Mouse (Mus musculus) T-cell, adult 2 months (primary cell): ENCODE data around the gene Gm17359.
"Not testable (repeated sequence)": the region's sequence is repeated elsewhere in the genome, so short reads cannot be mapped to it uniquely, and the experiment has no call there.

Experiments
- DNase-seq: peaks from one replicate; pipeline ENCODE4 v3.0.0; 2022; ENCODE audit warnings: low spot score

Gm17359 gene

DNA sequence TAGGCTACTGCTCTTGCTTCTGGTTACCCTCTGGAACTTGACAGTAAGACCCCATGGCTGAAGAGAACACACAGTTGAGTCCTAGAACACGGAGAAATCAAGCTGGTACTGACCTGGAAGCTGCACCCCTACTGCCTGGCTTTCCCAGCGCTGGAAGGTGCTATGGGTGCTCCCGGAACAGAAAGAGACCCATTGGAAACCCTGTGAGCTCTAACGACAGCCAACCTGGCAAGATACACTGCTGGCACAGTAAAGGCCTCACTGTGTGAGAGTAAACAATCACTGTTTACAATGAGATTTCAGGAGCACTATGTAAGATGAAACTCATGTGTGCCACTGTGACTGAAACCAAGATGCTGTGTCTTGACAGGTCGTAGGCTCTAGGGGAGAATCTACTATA is 78.6 kb downstream of the Gm17359 start:
- DNase-seq: no peak

DNA sequence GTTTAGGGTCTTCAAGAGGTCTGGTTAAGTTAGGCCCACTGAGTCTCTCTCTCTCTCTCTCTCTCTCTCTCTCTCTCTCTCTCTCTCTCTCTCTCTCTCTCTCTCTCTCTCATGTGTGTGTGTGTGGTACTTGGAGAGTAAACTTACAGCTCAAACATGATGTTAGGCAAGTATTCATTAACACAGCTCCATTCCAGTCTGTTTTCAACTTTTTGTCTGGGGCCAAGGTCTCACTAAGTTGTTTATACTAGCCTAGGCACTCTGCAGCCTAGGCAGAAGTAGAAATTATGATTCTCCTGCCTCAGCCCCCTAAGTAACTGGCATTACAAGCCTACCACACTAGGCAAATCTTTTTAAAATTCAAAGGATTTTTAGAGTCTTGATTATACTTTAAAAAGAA is 79.5 kb downstream of the Gm17359 start:
- no peak for DNase-seq

DNA sequence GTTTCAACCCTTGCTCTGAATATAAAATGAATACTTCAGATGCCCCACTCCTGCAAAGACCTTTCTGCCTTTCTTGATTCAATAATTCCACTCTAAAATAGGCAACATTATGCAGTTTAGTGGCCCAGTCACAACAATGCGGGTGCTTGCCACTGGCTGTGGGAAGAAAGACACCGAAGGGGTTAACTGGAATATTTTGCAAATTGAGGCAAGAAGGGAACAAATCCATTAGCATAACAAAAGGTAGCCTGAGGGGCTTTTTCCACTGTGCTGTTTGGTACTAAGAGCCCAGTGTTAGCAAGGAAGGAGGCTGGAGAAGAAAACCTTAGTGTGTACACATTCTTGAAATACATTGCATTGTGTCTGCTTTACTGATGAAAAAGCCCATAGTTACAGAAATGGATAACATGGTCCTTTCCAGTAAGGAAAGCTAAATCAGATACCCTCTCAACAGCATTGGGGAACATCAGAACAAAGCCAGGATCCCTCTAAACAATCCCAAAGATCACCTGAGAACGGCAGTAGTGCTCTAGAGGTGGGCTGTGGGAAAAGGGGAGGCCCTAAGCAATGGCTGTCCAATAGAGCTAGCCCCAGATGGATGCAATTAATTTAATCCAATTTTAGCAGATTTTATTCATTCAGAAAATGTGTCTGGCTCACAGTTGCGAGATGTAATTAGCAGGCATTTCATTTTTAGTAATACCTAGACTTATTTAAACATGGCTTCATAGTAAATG is 80.7 kb downstream of the Gm17359 start:
- DNase-seq: no peak

DNA sequence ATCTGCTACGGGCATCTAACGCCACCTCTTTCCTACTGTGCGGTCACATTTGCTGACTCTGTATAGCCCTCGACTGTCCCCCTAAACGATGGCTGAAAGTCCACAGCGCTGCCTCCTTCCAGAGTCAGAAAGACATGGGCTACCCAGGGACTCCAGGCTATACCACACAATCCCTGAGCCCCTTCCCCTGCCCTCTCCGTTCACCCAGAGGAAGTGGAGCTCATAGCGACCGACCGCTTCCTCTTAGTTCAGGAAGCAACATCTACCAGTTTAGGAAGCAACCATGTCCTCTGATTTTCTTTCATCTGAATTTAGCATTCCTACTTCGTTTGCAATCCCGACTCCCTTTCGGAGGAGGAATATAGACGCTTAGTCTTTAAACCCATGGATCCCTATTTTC is 82.5 kb downstream of the Gm17359 start:
- no peak for DNase-seq

DNA sequence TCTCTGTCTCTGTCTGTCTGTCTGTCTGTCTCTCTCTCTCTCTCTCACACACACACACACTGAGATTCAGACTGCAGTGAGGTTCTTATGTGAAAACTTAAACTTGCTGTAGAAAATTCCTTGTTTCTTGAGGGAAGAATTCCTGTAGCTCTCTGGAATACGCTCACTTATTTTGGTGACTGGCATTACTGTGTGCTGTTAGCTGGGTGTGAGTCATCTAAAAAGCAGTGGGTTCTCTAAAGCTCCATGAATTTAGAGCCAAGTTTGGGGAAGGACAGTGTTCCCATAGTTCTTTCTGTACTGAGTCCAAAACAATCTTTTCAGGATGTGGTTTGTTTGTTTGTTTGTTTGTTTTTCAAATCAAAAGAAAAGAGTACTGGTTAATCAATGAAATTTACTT is 89.0 kb downstream of the Gm17359 start:
- no peak for DNase-seq

DNA sequence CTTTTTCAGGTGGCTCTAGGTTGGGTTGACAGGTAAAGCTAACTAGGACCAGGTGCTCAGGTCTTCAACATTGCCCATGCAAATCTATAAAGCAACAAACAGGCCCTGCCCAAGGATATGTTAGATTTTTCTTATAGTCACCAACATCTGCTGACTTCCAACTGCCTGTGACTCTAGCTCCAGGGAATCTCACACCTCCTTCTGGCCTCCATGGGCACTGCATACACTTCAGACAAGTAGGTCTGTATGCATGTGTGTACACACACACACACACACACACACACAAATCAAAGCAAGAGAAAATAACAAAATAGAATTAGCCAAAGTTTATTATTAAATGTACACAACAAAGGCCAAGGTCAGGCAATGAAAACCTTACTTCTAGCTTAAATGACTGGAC is 97.1 kb downstream of the Gm17359 start:
- no peak for DNase-seq

DNA sequence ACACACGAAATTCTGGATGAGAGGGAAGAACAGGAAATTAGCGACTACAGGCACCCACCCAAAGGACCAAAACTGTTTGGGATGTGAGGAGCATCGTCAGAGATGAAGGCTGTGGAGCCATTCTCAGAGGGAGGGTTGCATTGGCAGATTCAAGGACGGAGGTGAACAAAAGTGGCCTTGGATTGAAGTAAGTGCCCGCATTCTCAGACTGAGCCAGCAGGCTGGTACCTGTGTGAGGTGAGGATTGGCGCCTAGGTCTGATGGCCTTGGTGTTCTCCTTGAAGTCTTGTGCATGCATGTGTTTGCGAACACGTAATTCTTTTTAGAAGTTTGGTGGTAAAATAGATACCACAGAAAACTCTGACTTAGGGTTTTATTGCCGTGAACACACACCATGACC is 98.0 kb downstream of the Gm17359 start:
- no peak for DNase-seq

DNA sequence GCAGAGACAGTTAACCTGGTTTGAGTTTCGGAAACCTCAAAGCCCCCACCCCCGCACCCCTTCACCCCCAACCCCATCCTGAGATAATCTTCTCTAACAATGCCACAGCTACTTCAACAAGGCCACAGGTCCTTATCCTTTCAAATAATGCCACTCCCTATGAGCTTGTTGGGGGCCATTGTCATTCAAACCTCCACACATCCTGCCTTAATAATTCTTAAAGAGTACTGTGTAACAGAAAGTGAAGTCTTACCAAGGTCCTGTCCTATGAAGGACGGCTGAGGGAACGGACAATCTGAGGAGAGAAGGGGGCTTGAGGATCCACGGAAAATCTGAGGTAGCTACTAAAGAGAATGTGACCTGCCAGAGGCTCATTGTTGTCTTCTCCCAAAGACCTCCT is 98.5 kb downstream of the Gm17359 start:
- no peak for DNase-seq

DNA sequence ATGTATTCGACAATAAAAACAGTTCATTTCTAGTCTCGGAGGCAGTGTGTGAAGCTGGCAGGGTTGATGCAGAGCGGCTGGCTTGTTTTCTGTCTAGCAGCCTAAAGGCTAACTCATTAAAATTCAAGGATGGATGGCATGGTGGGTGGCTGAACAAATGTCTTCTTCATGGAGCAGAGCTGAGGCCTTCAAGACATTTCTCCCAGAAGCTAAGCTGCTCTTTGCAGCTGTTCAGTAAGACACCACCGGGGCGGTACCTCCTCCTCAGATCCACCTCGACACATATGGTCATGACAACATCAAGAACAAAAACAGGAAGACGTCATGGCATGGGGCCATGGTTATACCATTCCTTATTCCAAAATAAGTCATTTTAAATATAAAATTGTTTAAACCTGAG is 99.7 kb downstream of the Gm17359 start:
- no peak for DNase-seq

DNA sequence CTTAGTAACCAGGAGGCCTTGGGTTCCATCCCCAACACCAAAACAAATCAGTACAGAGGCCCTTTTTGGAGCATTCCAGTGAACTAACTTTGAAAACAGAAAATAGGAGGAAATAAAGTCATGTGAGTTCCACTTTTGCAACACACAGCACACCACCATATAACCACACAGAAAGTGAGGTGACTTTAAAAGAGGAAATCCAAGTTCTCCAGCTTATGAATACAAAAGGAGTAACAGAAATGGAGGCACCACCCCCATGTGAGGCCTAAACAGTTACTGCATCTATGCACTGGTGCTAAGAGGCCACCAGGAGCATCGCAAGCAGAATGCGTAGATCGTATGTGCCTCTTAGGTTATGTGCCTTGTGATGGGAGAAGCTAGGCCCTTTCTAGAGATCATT is 101.8 kb downstream of the Gm17359 start:
- no peak for DNase-seq

DNA sequence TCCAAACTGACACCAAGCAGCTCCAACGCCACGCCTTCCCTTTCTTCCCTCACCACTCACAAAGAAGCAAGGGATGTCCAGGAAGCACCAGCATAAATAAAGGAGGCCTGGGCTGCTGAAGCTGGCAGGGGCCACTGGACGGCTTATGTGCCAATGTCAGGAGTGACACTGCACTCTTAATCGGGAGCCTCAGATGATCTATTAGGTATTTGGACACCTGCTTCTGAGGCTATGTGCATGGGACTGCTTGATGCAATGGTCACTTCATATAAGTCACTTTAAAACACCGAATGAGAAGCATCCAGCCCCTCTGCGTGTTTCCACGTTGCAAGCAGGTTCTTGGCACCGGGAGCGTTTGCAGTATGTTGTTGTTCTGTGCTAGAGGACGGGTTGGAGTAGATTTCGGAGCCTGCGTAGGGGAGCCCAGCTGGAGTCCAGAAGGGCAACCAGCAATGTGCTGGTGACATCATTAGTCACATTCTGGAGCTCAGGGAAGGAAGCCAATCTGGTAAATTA is 104.6 kb downstream of the Gm17359 start:
- no peak for DNase-seq

DNA sequence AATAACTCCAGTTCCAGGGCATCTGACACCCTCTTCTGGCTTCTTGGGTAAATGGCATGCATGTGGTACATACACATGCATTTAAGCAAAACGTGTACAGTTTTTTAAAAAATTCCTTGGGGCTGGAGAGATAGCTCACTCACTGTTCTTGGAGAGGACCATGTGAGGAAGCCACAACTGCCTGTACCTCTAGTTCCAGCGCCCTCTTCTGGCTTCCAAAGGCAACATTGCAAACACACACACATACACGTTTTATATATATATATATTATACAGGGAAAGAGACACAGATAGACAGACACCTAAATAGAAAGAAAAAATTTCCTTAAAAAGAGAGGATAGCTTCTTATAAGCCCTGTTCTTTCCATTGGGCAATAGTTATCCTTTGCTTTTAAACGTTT is 107.4 kb downstream of the Gm17359 start:
- DNase-seq: no peak

DNA sequence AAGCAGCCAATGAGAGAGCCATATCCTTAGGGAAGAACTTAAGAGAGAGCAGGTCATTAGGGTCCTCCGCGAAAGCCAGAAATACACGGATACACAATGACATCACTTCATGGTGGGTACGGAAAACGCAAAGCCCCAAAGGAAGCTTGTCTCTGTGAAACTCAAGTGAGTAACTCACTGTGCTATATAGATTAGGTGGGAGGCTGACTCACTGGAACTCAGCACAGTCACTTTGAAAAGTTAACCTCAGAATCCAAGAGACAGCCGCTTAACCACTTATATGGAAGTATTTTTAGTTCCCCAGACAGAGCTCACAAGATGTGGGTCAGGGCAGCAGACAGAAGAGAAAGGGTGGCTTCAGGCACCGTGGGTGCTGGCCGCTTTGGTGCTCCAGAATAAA is 108.6 kb downstream of the Gm17359 start:
- no peak for DNase-seq

DNA sequence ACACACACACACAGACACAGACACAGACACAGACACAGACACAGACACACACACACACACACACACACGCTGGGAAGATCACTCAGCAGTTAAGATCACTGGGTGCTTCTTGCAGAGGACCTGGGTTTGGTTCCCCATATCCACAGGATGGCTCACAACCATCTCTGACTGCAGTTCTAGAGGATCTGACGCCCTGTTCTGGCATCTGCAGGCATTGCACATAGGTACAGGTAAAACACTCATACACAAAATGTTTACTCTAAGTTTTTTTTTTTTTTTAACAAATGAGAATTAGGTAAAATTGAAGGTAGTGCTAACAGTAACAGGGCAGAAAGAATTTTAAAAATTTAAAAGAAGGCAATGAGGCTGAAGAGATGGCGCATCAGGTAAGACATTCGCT is 109.7 kb downstream of the Gm17359 start:
- DNase-seq: no peak

DNA sequence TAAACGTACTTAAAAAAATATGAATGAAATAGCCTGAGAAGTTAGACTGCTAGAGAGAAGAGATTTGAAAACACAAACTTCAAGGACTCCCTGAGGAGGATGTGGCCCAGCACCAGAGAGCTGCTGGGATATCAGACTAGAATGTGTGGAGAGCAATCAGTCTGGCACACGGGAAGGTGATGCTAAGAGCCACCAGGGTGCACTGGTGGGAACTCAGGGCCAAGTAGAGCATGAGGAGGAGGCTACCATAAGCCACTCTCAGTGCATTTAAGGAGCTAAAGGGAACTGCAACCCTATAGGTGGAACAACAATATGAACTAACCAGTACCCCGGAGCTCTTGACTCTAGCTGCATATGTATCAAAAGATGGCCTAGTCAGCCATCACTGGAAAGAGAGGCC is 110.2 kb downstream of the Gm17359 start:
- not testable (repeated sequence) for DNase-seq

DNA sequence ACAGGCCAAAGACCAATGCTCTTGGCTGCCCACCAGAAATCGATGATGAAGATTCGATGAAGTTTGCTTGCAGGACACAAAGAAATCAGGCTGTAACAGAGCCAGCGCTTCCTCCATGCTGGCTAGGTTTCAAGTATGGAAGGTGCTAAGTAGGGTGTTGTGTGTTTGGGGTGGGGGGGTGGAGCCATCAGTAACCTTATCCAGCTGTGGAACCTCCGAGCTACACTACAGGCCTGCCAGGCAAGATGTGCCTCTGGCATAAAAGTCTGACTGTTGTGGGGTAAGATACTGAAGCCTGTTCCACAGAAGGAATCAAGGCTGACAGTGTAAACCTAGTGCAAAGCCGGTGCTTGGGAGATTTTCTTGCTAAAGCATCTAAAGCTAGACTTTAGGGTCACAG is 112.0 kb downstream of the Gm17359 start:
- DNase-seq: no peak

DNA sequence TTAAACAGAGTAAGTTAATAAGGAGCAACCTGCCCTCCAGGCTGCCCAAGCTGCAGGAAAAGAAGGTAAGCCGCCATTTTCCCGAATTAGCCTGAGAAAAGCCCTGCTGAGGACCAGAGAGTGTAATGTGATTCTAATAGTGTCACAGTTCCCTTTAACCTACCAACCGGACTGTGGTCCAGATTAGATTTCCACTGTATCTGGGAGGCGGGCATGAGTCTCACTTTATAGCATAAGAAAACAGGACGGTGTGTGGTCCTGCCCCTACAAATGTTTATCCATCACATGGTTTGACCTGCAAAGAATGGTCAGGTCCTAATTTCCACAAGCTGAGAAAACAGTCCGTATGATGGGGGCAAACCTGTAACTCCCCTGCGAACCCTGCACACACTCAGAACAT is 112.9 kb downstream of the Gm17359 start:
- no peak for DNase-seq

DNA sequence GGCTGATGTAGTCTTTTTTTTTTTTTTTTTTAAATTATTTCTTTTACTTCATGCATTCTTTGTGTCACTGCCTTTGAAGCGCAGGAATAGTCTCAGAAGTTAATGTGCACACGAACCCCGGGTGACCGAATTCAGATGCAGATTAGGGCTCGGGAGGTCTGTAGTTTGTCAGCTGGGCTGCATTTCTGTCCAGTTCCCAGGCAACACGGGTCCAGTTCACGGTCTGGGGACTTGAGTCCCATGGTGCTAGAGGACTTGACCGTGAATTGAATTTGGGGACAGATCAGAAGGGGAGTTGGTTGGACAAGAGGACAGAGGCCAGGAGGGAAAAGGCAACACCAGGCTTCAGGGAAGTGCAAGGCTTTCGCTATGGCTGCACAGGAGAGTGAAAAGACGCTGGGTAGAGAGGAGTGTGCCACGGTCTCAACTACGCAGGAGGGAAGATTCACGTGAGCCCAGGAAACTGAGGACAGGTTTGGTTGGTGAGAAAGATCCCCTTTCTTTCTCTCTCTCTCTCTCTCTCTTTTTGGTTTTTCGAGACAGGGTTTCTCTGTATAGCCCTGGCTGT is 116.3 kb downstream of the Gm17359 start:
- no peak for DNase-seq

DNA sequence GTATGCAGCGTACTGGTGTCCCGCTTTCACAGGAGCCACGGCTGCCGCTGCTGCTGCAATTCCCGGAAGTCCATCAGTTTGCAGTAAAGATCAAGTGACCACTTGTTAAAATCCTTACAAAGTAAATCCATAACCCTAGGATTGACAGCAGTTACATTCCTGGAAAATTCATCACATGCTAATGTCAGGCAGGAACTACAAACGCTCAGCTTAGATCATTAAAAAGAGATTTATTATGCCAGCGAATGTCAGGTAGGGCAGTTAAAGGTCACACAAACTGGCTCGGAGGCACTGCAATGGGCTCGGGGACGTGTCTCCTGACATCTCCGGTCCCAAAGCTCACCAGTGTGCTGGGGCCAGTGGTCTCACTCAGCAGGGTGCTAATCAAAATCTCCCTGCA is 119.3 kb downstream of the Gm17359 start:
- no peak for DNase-seq

DNA sequence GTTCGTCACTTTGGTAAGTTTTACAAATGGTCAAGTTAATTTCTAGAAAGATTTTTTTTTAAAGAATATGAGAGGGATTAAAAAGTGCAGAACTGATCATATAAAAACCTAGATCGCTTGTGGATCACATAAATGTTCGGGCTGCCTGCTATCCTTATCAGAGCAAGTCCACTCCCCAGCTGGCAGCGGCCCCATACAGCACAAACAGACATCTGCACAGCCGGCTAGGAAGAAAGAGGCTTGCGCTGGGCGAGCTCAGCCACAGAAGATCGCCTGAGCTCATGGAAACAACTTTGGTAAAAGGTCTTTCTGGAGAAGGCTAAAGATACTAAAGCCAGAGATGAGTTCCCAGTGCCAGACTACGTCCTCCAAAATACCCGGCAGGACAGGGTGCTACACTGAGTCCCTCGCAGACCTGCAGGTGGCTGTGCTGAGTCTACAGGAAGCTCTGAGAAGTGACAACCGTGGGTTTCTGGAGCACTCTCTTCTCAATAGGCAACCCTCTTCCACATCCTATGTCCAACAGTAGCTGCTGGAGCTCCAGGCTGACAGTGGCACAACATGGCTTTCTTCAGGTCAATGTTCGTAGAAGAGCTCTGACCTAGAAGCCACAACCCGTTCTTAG is 122.3 kb downstream of the Gm17359 start:
- no peak for DNase-seq

DNA sequence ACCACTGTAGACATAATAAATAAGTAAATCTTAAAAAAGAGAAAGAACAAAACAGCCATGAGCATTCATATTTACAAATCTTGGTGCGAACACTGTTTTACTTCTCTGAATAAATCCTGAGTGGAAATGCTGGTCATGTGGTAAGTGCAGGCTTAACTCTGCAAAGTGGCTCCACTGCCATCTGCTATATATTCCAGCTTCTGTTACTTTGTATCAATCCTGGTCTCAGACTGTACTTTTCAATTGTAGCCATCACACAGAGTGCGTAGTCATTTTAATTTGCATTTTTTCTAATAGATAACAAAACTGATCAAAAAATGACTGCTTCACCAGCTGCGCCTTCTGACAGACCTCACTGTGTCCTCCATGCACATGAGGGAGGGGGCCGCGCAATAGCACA is 133.0 kb downstream of the Gm17359 start:
- DNase-seq: no peak

DNA sequence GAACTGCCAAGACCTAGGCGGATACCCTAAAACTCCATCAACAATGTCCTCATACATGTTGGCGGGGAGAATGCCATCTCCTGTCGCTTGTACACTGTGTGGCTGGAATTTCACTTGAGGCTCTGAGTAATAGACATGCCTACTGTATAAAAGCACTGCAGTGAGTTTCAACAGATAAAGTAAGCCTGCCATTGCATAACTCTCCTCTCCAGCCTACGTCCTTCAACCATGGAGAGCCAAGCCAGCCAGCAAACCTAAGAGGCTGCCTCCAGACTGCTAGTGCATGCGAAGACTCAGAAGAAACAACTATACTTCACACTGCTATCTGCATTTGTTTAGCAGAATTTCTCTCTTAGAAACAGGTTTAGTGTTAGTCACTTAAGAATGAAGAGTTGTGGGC is 135.9 kb downstream of the Gm17359 start:
- DNase-seq: no peak

DNA sequence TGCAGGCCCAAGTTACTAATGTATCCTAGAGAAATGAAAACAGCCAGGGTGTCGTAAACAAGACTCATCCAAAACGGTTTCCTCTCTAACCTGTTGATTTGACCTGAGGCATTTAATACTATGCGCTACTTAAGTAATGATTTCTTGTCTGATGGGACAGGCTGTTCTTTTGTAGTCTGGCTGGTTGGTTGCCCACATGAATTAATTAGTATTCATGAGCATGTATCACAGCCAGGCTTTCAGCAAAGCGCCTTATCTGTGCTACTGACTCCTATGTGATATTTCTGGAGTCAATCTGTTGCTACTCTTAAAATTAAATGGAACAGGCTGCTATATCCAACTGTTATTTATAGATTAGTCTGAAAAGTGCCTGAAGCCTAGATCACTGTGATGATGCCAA is 138.4 kb downstream of the Gm17359 start:
- no peak for DNase-seq

DNA sequence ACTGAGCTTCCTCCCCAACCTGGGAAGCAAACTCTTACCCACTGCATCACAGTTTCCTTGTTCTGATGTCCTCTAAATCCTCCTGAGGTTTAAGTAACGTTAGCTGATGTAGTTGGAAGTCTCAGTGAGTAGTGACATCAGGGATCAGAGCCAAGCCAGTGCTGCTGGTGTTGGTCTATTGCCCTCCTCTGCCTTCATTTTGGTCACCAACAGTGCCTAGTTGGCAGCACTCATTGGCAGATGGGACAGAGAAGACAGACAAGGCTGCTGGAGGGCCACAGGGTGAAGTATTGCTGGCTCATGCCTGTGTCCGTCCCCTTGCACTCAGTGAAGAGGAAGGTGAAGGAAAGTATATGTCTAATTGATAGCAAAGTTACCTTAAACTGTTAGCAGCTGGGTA is 139.5 kb downstream of the Gm17359 start:
- no peak for DNase-seq
